Mouse (Mus musculus): ENCODE results near the gene Nfkbie.

Gene Nfkbie

DNA sequence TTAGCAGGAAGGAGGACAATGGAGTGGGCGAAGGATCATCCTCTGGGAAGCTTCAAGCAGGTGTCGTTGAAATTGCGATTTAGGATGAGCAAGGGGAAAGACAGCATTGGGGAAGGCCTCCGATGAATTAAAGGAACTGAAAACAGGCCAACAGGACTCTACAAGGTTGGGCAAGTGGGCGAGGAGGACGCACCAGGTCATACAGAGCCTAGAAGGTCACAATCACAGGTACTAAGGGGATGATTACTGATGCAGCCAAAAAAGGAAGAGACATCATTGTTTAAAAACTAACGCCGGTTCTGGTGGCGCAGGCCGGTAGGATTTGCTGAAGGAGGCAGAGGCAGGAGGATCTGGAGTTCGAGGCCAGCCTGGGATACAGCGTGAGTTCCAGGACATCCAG, 7.7 kb downstream of the Nfkbie start:
- no peak for DNase-seq (ENCODE audit: low spot score)

DNA sequence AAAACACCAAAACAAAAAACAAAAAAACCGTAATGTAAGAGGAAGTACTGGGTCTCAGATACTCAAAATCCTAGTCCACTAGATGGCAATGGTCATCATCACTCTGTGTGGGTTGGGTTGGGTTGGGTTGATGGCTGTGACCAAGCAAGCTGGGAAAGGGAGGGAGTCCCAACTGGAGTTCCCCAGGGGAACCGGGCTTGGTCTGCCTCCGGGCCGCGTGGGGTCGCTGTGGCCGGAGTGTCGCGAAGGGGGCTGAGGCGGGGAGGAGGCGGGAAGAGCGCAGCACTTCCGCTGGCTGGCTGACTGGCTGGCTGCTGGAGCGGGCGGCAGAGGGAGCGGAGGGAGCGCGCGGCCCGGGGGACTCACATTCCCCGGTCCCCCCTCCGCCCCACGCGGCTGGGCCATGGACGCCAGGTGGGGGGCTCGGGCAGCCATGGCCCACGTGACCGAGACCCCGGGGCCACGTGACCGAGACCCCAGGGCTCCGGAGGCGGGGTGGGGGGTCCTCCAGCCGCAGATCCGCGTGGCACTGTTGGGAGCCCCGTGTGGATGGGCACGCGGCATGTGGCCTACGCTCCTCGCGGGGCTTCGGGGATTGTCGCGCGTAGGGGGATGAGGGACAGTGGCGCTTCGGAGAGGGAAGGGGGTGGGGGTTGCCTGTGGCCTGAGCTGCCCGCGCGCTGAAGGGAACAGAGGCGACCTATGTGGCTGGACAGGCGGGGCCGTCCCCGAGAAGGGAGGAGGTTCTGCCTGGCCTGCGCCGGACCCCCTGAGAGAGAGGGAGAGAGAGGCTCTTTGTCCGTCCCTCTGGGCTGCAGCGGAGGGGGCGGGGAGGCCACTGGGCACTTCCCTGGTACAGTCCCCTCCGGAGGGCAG, 8.4 kb downstream of the Nfkbie start, which contains the start of gene Slc35b2:
Slc35b2 (plus strand) TSS at position 220 of the 876 bp plus-strand sequence.
- peak; percentile 96 for DNase-seq (ENCODE audit: low spot score)

DNA sequence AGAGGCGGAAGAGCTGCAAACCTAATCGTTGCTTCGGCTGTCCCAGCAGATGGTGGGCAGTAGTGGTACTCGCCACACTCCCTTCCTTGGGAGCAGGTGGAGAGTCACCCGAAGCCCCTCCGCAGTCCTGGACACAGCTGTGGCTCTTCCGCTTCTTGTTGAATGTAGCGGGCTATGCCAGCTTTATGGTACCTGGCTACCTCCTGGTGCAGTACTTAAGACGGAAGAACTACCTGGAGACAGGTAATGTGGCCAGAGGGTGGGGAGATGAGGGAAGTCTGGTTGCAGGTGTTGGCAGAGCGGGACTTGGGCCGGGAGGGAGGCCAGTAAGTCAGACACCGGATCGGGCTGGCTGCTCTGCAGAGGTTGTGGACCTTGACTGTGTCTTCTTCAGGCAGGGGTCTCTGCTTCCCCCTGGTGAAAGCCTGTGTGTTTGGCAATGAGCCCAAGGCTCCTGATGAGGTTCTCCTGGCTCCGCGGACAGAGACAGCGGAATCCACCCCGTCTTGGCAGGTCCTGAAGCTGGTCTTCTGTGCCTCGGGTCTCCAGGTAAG, 9.1 kb downstream of the Nfkbie start:
- no peak for DNase-seq (ENCODE audit: low spot score)

DNA sequence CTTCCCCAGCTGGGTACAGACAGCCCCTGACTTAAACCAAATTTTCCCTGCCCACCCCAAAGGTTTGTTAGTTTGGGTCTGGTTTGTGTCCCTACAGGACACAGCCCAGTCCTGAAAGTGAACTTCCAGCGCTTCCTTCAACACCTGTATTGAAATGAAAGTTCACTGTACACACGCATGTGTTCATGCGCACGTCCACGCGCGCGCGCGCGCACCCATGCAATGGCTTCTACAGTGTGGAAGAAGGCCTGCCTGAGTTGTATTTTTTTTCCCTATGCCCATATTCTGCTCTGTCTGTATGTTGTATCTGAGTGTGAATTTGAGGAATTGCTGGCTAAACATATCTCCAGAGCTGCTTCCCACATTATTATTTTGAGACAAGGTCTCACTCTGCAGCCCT, 9.6 kb downstream of the Nfkbie start:
- DNase-seq (ENCODE audit: low spot score): no peak

DNA sequence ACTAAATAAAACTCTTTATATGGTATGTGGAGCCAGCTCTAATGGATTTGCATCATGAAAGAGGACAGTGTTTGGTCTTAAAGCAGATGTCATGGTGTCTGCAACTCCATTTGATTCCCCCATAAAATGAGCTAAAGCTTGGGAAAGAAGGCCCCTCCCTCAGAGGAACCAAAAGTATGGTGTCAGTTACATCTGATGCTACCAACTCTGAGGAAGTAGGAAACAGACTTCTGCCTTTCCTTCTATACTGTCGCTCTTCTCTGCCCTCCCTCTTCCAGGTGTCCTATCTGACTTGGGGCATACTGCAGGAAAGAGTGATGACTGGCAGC, 10.5 kb downstream of the Nfkbie start:
- DNase-seq (ENCODE audit: low spot score): no peak

DNA sequence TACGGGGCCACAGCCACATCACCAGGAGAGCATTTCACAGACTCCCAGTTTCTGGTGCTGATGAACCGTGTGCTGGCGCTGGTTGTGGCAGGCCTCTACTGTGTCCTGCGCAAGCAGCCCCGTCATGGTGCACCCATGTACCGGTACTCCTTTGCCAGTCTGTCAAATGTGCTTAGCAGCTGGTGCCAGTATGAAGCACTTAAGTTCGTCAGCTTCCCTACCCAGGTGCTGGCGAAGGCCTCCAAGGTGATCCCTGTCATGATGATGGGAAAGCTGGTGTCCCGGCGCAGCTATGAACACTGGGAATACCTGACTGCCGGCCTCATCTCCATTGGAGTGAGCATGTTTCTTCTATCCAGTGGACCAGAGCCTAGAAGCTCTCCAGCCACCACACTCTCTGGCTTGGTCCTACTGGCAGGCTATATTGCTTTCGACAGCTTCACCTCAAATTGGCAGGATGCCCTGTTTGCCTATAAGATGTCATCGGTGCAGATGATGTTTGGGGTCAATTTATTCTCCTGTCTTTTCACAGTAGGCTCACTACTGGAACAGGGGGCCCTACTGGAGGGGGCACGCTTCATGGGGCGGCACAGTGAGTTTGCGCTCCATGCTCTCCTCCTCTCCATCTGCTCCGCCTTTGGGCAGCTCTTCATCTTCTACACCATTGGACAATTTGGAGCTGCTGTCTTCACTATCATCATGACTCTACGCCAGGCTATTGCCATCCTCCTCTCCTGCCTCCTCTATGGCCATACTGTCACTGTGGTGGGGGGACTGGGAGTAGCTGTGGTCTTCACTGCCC, 11.1 kb downstream of the Nfkbie start:
- no peak for DNase-seq (ENCODE audit: low spot score)

DNA sequence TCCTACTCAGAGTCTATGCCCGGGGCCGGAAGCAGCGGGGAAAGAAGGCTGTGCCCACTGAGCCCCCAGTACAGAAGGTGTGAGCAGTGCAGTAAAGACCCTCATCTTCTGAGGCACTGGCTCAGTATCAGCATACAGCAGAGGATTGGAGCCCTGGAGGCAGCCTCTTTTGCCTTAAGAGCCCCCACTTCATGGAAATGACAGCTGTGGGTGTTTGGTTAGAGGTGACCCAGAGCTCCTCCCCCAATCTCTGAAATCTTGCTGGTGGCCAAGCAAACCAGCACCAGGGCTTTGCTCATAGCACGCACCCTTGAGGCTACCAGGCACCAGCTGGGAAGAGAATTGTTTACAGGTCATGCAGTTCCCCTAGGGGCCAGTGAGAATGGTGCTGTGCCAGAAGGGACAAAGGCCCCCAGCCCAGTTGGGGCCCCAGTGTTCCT, 11.7 kb downstream of the Nfkbie start:
- peak; percentile 54 for DNase-seq (ENCODE audit: low spot score)

DNA sequence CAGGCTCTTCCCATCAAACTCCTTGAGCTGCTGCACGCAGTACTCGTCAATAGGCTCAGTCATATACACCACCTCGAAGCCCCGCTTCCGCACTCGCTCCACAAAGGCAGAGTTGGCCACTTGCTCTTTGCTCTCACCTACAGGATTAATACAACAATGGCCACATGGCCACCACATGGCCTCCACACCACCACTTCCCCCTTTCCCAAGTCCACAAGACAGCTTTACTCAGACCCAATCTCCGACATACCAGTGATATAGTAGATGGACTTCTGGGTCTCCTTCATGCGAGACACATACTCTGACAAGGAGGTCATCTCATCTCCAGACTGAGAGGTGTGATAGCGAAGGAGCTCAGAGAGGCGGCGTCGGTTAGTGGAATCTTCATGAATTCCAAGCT, 13.5 kb downstream of the Nfkbie start:
- no peak for DNase-seq (ENCODE audit: low spot score)

DNA sequence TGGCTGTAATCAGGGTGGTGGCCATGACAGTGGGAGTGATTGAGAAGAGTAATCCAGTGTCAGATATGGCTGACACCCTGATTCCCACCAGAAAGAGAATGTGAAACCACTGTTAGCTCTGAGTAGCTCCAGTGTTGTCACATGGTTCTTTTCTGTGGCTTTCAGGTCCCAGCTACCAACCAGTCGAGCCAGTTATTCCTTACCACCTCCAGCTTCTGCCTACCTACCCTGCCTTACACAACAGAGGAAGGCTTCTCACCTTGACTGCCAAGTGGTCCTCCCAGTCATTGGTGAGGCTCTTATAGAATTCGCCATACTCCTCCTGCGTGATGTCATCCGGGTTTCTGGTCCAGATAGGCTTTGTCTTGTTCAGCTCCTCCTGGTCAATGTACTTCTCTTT, 14.5 kb downstream of the Nfkbie start:
- DNase-seq (ENCODE audit: low spot score): no peak

DNA sequence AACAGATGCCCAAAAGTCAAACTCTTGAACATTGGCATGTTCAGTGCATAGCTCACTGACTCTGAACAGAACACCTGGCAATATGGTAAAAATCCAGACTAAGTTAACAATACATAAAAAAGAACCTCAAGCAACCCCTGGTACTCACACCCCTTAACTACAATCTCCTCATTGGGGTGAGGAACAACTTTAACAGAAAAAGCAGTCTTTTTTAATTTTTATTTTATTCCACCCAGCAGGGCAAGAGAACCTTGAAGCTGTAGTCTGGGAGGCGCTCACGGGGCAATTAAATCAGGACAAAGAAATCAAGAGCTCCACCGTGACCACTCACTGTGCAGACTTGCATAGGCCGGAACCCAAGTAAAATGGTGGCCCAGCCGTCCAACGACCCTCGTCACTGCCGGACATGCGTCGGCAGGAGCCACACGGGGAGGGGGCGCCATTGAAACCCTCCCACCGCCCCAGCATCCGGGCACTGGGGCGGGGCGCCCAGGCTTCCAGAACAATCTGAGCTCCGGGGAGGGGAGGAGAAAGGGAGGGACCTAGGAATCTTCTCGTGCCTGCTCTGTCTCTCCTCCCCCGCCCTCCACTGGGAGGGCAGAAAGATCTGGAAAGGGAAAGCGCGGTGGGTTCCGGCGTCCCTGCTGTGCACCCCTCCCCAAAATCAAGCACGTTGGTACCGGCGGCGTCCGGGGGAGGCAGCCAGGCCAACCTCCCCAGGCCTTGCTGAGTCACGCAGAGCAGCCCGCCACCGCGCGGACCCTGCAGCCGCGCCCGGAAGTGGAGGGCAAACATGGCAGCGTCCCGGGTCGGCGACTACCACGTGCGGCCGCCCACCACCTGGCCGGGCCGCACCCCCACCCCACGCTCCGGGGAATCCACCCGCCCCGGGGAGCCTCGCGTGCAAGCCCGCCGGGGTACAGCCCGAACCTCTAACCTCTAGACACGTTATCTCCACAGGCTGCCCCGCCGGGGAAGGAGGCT, 16.9 kb downstream of the Nfkbie start:
- DNase-seq (ENCODE audit: low spot score): peak; percentile 87

DNA sequence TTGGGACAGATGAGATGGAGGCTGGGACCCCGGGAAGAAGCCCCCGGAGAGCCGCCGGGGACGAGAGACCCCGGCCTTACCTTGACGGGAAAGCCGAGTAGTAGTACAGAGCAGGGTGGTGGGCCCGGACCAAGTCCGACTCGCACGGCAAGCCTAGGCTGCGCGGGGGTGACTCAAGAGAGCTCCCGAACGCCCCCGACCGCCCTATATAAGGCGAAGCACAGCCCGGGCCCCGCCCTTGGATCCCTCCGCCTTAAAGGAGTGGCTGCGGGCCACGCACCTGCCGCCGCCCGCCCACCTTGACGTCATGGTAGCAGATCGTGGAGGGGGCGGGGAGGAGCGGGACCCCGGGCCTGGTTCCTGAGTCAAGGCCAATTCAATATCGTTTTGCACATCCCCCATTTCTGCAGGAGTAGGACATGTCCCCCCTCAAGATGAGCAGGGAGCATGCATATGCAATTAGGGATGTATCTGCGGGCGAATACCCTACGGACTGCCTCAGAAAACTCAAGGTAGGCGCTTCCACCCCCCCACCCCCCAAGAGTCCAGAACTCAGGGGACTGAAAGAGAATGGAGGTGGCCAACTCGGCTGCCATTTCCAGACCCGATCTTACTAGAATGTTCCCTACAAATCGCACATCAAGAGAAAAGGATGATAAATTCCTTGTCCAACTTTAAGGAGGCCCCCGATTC, 17.7 kb downstream of the Nfkbie start, which contains the start of gene Hsp90ab1:
Hsp90ab1 (minus strand) TSS at position 185 of the 693 bp plus-strand sequence.
- peak; percentile 96 for DNase-seq (ENCODE audit: low spot score)

DNA sequence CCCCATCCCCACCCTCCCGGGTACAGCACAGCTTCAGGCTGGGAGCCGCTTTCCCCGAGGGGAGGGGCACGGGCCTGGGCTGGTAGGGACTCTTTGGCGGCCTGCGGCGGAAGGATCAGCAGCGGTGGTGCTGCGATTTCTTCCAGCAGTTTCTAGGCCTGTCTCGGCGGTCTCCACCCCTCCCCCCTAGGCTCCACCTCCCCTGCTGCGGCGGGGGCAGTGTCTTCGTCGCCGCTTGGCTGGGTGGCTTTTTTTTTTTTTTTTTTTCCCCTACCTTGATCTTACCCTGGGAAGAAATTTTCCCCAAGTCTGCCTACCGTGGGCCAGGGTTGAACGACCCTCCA, 18.2 kb downstream of the Nfkbie start:
- DNase-seq (ENCODE audit: low spot score): peak; percentile 95

DNA sequence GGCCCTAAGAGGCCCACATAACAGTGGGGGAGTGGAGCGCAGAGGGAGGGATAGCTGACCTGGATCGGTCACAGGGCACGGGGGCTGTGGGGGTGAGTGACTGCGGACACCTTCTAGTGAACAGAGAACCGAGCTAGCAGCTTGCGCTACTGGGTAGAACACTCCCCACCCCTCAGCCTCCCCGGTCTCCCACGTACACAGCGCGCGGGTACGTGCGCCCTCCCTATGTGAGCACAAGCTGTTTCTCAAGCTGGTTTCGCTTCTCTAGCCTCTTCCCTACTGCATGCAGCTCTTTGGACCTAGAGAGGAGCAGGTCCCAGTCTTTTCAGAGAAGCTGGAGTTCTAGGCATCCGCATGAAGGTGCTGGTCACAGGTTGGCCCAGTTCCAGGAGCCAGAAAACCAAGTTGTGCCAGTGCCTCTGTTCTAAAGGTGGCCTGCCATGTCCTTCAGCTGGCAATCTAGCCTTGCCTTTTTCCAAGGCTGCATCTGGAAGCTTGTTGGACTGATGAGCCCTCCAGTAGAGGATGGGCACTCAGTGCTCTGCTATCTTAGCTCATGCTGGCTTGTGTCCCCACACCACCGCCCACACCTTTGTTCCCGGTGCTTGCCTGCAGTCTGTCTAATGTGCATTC, 18.7 kb downstream of the Nfkbie start:
- DNase-seq (ENCODE audit: low spot score): peak; percentile 77

DNA sequence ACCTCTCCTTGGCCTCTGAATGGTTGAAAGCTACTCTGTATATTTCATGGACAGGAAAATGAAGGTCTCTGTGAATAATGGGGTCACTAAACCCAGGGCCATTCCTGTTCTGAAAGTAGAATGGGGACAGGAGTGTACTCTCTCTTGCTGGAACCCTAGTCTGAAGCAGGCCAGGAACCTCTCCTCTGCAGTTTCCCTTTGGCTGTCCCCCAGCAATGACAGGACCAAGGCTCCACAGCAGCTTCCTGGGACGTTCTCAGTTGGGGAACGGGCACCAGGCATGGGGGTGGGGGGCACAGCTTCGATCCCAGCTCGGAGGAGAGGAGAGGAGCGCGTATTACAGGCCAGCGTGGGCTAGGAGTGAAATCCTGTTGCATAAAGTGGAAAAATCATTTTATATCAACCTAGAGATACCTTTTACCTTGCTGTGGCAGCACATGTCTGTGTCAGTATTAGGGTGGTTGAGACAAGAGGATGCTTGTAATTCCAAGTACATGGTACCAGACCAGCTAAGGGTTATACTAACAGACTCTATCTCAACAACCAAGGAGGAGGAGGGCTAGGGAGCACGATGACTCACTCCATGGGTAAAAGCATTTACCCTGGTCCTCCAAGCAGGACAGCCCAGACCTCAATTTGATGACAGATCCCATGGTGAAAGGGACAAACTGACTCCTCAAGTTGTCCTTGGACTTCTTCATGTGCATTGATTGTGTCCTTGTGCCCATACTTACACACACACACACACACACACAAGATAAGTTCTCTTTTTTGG, 19.8 kb downstream of the Nfkbie start:
- DNase-seq (ENCODE audit: low spot score): no peak

DNA sequence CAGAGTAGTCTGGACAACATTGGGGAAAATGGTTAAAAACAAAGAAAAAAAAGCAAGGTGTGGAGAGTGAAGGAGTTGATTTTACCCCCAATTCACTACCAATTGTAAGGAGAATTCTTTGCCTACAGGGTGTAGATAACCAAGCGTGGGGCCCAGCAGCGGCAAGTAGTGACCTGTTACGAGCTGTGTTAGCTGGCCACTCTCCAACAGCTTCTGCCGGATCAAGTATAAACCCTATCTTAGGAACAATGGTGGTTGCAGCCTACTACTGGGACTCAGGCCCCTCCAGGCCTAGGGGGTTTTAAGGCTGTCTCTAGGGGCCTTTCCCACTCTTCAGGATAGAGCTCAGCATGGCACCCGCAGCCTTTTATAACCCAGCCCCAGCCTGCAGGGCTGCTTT, 22.7 kb downstream of the Nfkbie start:
- DNase-seq (ENCODE audit: low spot score): no peak

DNA sequence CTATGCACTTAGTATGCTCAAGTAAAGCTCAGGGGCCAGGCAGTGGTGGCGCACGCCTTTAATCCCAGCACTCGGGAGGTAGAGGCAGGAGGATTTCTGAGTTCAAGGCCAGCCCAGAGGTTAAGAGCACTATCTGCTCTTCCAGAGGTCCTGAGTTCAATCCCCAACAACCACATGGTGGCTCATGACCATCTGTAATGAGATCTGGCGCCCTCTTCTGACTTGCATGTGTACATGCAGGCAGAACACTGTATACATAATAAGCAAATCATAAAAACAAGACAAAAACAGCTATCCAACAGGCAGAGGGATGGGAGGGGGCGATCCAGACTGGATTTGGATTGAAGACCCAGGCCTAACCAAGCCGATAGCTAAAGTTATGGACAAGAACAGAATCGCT, 23.3 kb downstream of the Nfkbie start:
- DNase-seq (ENCODE audit: low spot score): no peak

DNA sequence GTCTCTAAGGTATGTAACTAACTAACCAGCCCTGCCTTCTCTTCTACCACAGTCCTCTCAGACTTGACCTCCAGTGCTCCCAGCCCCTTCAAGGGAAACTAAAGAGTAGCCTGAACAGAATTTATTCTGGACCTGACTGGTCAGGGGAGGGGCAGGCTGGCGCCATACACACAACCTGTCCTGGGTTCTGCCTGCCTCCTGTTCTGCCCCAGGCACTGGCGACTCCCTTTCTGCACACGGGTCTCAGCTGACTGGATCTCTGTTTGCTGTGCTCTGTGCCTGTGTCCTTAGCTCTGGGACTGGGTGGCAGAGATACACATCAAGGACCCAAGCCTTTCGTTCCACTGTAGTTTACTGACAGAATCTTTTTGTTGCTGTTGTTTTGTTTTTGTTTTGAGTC, 24.1 kb downstream of the Nfkbie start:
- no peak for DNase-seq (ENCODE audit: low spot score)

DNA sequence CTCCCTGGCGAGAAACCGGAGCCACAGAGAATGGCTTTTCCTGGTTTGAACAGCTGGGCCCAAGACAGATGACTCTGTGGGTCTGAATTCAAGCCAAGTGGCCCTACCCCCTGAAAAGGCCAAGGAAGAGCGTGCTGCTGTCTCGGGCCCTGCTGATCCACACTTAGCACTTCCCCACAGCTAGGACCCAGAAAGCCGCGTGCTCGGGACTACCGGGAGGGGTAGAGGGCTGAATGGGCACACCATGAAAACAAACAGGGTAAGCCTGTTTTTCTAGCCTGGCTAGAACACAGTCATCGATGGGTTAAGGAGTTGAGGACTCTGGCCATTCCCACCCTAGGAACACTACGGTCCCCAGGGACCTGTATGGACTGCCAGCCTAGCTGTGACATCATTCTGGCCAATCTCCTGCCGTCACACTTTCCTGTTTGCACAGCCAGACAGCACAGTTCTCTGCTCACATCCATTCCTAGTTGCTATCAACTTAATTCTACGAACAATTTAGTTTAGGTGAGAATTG, 25.5 kb downstream of the Nfkbie start:
- DNase-seq (ENCODE audit: low spot score): no peak

DNA sequence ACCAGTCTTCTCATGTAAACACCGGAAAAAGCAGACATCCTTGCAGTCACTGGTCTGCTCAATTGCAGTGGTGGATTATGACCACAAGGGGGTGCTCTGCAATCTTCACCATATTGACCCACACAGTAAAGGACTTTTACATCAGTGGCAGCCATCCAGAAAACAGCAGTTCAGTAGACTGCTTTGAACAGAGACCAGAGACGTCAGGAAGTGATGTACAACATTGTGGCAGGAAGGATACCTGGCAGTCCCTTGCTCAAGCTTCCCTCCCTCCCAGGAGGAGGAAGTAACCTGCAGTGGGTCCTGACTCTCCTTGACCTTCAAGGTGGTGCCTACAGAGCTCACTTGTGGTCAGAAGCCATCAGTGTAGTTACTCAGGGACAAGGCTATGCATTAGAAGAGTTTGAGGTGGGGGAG, 26.1 kb downstream of the Nfkbie start:
- DNase-seq (ENCODE audit: low spot score): peak; percentile 91

DNA sequence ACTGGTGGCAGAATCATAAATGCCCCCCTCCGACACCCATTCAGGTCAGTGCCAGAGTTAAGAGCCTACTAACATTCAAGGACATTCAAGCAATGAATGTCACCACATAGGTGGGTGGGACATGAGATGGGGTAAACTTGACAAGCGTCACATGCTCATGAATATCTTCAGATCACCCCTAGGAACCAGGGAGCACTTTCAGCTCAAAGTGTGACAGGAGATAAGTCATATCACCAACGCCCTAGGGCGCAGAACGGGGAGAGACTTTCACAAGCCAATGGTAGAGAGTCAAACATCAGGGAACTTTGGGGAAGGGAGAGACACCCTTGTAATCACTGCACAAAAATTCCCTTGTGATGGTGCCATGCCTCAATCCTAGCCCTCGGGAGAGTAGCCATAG, 26.7 kb downstream of the Nfkbie start:
- DNase-seq (ENCODE audit: low spot score): no peak
